Mouse (Mus musculus): Measurements from ENCODE around the gene Hoxa10. TPM values are rescaled to one million over a fixed set of nuclear protein-coding genes. Genes with fewer than 3 reads are reported as not detected.

Gene Hoxa10
- total and polyA plus RNA-seq, 2 experiments from 2014 or later: 5.0 TPM; not detected in 1

DNA sequence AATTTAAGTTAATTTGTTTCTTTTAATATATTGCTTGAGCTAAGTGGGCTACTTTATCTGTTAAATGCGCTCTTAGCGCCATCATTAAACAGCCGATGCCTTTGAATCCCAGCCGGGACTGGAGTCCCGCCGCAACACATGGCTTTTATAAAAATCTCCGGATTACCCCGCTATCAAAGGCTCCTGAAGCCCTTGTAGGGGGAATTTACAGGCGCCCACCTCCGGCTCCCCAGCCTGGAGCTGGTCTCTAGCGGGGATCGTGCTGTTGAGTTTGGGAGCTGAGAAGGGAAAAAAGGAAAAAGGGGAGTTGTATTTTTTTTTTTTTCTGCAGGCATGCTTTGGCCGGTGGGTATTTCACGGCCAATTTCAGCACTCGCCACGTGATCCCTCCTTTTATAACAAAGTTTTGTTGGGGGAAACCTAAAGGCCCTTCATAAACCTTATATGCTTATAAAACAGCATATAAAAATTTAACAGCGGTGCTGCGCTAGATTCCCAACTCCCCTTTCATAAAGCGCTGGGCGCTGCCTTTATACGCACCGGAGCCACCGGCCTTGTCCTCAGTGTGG lies 3.9 kb upstream of the Hoxa10 start:
- no peak for ATAC-seq (ENCODE audit: insufficient read depth, low read depth)
- Histone ChIP-seq H3K9me3 (replicated peaks; ENCODE audit: control insufficient read depth, low read length) (no peaks in the 10 kb centered on the region), H3K4me2 (ENCODE audit: low read depth, low read length) (0 out of 2 replicates have a peak overlapping the region, but pooled peaks have one; percentile 17), H3K4me3 (ENCODE audit: low read depth, low read length) (peak overlapping the region; percentile 12), H3K9ac (replicated peaks; ENCODE audit: low read depth, low read length) (no peak overlapping the region), H3K27me3 (ENCODE audit: control insufficient read depth, insufficient read depth, low read length) (peaks cover 100% of the 10 kb centered on the region), H3K4me1 (ENCODE audit: control insufficient read depth, insufficient read depth) (0 out of 2 replicates have a peak, but pooled peaks cover 3% of the 10 kb centered on the region), H3K27ac (ENCODE audit: low read depth) (no peak overlapping the region), H3K36me3 (replicated peaks; ENCODE audit: control insufficient read depth, insufficient read depth, low read length) (no peaks in the 10 kb centered on the region)
- WGBS: 2% methylated on average over 23 of the region's 23 CpGs
- TF ChIP-seq EP300 (IDR thresholded peaks at IDR 0.05; ENCODE audit: low read depth): no peak
- TF ChIP-seq CTCF (IDR thresholded peaks at IDR 0.05; ENCODE audit: low read depth): no peak
- no peak for DNase-seq (ENCODE audit: low spot score)

DNA sequence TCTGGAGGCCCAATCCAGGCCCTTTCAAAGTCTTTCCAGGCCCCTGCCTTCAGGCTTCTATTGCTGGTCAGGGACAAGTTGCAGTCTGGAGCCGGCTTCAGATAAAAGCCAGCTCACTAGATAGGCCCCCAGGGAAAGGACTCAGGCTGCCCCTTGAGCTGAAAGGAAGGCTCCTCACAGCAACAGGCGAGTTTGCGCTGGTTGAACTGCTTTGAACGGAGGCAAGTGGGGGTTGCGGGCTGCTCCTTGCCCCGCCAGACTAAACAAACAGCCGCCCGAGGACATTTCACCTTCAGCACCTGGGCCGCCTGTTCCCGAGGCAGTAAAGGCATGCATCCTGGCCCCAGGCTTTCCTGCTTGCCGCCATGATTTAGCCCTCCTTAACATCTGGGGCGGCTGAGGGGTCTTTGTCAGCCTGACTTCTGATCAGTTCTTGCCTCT lies 3.0 kb upstream of the Hoxa10 start:
- Histone ChIP-seq H3K9ac (replicated peaks; ENCODE audit: low read depth, low read length) (no peak overlapping the region), H3K4me2 (ENCODE audit: low read depth, low read length) (no peak overlapping the region), H3K4me3 (ENCODE audit: low read depth, low read length) (no peak overlapping the region), H3K36me3 (replicated peaks; ENCODE audit: control insufficient read depth, insufficient read depth, low read length) (no peaks in the 10 kb centered on the region), H3K9me3 (replicated peaks; ENCODE audit: control insufficient read depth, low read length) (no peaks in the 10 kb centered on the region), H3K27ac (ENCODE audit: low read depth) (no peak overlapping the region), H3K4me1 (ENCODE audit: control insufficient read depth, insufficient read depth) (0 out of 2 replicates have a peak, but pooled peaks cover 3% of the 10 kb centered on the region), H3K27me3 (ENCODE audit: control insufficient read depth, insufficient read depth, low read length) (peaks cover 100% of the 10 kb centered on the region)
- ATAC-seq (ENCODE audit: insufficient read depth, low read depth) (no peak), DNase-seq (ENCODE audit: low spot score) (no peak)
- TF ChIP-seq EP300 (IDR thresholded peaks at IDR 0.05; ENCODE audit: low read depth) (no peak), CTCF (IDR thresholded peaks at IDR 0.05; ENCODE audit: low read depth) (no peak)
- 2% methylated on average over 12 of the region's 12 CpGs for WGBS

DNA sequence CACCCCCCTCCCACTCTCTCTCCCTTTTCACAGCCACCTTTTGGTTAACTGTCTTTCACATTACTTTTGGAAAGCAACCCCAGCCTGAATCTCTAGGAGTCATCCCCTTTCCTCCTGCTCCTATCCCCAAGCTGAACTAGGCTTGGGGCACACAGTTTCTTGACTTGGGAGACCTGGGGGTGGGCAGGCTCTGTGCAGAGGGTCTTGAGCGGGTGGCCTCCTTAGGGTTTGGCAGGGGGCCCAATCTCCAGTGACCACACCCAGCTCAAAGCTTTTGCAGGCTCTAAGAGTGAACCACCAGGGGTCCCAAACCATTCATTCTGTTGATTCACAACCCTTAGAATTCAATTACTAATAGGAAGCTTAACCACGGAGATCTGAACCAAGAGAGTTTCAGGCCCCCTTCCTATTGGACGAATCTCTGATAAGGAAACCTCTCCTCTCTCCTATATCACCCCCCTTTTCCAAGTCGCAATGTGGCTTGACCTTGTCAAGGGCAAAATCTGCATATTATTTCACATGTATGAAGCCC lies 2.2 kb upstream of the Hoxa10 start:
- ATAC-seq (ENCODE audit: insufficient read depth, low read depth) (no peak), DNase-seq (ENCODE audit: low spot score) (no peak)
- no peak overlapping the region for H3K9ac ChIP-seq (replicated peaks; ENCODE audit: low read depth, low read length)

DNA sequence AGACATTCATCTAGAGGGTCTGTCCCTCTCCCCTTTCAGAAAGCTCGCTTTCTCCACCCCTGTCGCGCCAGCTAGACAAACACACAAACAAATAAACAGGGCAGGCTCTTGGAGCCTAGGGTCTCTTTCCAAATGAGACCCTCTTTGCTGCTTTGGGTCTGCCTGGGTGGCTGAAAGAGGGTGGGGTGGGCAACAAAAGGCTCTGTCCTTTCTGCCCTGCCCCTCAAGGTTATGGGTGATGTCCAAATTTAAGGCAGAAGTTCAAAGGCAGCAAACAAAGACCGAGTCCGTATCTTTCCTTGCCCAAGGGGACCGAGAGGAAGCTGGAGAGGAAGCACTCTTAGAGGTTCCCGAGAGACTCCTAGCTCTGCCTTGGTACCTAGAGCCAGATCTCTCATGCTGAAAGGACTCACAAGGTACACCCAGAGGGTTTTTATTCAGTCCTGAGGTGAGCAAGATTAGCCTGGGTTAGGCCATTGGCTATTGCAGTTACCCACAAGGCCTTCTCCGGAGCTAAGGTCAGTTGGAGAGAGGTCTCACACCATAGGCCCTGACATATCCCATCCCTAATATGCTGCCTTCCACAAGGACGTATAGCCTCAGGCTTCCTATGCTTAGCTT lies 457 bp upstream of the Hoxa10 start:
- no peak for DNase-seq (ENCODE audit: low spot score)
- ATAC-seq (ENCODE audit: insufficient read depth, low read depth): no peak
- 0 out of 2 replicates have a peak, but pooled peaks cover 3% of the 10 kb centered on the region for H3K4me1 ChIP-seq (ENCODE audit: control insufficient read depth, insufficient read depth)
- H3K36me3 ChIP-seq (replicated peaks; ENCODE audit: control insufficient read depth, insufficient read depth, low read length): no peaks in the 10 kb centered on the region
- no peak overlapping the region for H3K4me3 ChIP-seq (ENCODE audit: low read depth, low read length)
- TF ChIP-seq CTCF (IDR thresholded peaks at IDR 0.05; ENCODE audit: low read depth) (no peak), EP300 (IDR thresholded peaks at IDR 0.05; ENCODE audit: low read depth) (no peak)
- no peak overlapping the region for H3K27ac ChIP-seq (ENCODE audit: low read depth)
- H3K27me3 ChIP-seq (ENCODE audit: control insufficient read depth, insufficient read depth, low read length): peaks cover 100% of the 10 kb centered on the region
- H3K4me2 ChIP-seq (ENCODE audit: low read depth, low read length): no peak overlapping the region
- WGBS: 5% methylated on average over 9 of the region's 9 CpGs
- H3K9ac ChIP-seq (replicated peaks; ENCODE audit: low read depth, low read length): no peak overlapping the region
- no peaks in the 10 kb centered on the region for H3K9me3 ChIP-seq (replicated peaks; ENCODE audit: control insufficient read depth, low read length)

More for the DNA sequence above, 2.2 kb upstream of the Hoxa10 start:
- WGBS: 4% methylated on average over 4 of the region's 4 CpGs
- no peak for TF ChIP-seq EP300 (IDR thresholded peaks at IDR 0.05; ENCODE audit: low read depth)
- no peak for TF ChIP-seq CTCF (IDR thresholded peaks at IDR 0.05; ENCODE audit: low read depth)
- Histone ChIP-seq H3K4me2 (ENCODE audit: low read depth, low read length) (no peak overlapping the region), H3K4me3 (ENCODE audit: low read depth, low read length) (no peak overlapping the region), H3K27me3 (ENCODE audit: control insufficient read depth, insufficient read depth, low read length) (peaks cover 100% of the 10 kb centered on the region), H3K27ac (ENCODE audit: low read depth) (no peak overlapping the region), H3K4me1 (ENCODE audit: control insufficient read depth, insufficient read depth) (0 out of 2 replicates have a peak, but pooled peaks cover 3% of the 10 kb centered on the region), H3K36me3 (replicated peaks; ENCODE audit: control insufficient read depth, insufficient read depth, low read length) (no peaks in the 10 kb centered on the region), H3K9me3 (replicated peaks; ENCODE audit: control insufficient read depth, low read length) (no peaks in the 10 kb centered on the region)

DNA sequence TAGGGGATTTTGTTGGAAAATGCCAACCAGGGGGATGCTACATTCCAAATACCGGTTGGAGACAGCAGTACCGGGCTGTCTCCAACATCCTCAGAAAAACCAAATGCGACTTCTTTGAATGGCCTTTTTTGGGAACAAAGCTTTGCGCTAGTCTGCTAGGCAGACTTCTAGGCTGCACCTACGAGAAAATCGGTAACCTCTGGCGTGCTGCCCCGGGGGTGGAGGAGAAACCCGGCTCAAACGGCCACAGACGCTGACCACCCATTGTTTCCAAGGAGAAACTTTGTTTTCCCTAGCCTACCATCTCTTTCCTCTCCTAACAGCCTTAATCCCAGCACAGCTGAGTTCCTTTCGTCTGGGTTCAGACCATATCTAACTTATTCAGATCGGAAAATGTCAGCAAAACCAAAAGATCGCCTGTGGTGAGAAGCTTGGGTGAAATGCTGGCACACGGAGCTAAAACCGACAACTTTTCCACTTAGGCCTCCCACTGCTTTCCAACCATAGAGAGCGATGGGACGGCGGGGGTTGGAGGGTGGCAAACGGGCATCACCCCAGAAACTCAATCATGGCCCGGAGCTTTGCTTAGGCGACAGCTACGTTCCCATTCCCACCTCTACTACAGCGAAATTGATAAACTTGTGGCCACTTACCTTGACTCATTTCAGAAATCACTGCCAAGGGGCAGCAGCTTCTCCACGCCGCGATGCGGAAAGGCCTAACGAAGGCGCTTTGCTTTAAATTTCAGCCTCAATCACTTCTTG lies 847 bp downstream of the Hoxa10 start:
- ATAC-seq (ENCODE audit: insufficient read depth, low read depth): no peak
- 3% methylated on average over 30 of the region's 30 CpGs for WGBS
- Histone ChIP-seq H3K36me3 (replicated peaks; ENCODE audit: control insufficient read depth, insufficient read depth, low read length) (no peaks in the 10 kb centered on the region), H3K27ac (ENCODE audit: low read depth) (no peak overlapping the region), H3K9ac (replicated peaks; ENCODE audit: low read depth, low read length) (no peak overlapping the region), H3K27me3 (ENCODE audit: control insufficient read depth, insufficient read depth, low read length) (peaks cover 100% of the 10 kb centered on the region), H3K4me3 (ENCODE audit: low read depth, low read length) (peak overlapping the region; percentile 1; the same call in 1 of the 2 replicates), H3K4me2 (ENCODE audit: low read depth, low read length) (peak overlapping the region; percentile 24), H3K9me3 (replicated peaks; ENCODE audit: control insufficient read depth, low read length) (no peaks in the 10 kb centered on the region), H3K4me1 (ENCODE audit: control insufficient read depth, insufficient read depth) (0 out of 2 replicates have a peak, but pooled peaks cover 3% of the 10 kb centered on the region)
- no peak for DNase-seq (ENCODE audit: low spot score)
- TF ChIP-seq EP300 (IDR thresholded peaks at IDR 0.05; ENCODE audit: low read depth): no peak
- TF ChIP-seq CTCF (IDR thresholded peaks at IDR 0.05; ENCODE audit: low read depth): no peak

Measured in heart, postnatal 0 days (tissue).